Mouse (Mus musculus) kidney, adult 2 months (tissue): ENCODE data around the gene Nek2.

Experiments
- CTCF ChIP-seq: fragments of 200-500 bp; conservative IDR thresholded peaks from 2 replicates; pipeline ENCODE4 v1.5.1; 2011; ENCODE audit warnings: low read depth, mild to moderate bottlenecking, control low read depth, low read length, moderate library complexity, mixed read lengths; ENCODE audit not compliant: insufficient read depth, insufficient read length
- POLR2A ChIP-seq: fragments of 200-500 bp; IDR thresholded peaks from one replicate; pipeline ENCODE4 v1.6.1; 2011; ENCODE audit warnings: low read depth, low read length, control low read depth

DNA sequence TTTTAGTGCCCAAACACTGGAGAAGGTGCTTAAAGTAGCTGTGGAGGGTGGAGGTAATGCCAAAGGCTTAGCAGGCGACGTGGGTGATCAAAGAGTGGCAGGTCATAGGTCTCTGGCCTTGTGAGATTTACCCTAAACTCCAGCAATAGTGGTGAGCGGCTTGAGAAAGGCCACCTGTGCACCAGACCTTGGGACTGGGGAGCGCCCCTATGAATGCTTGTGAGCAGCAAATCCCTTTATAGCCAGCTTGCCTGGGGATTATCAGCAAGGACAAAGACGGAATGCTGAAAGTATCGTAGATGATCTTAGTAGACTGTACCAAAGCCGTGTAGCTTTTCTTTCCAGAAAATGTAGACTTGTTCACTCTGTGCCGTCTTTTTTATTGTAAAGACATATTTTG lies 43.7 kb upstream of the Nek2 start:
- TF ChIP-seq CTCF (no peak), POLR2A (no peak)
